Mouse (Mus musculus) erythroid progenitor cell, adult 5-6 weeks (primary cell): ENCODE measurements around the gene Nos1ap. TPM values are rescaled to one million over a fixed set of nuclear protein-coding genes. Genes with fewer than 3 reads are reported as not detected.

ENCODE experiments used
- ATAC-seq: replicated peaks from 2 replicates; pipeline ENCODE4 v1.8.0; 2016; ENCODE audit warnings: moderate number of reproducible peaks, mild to moderate bottlenecking, moderate TSS enrichment, inconsistent platforms; ENCODE audit not compliant: poor library complexity, low FRiP score, severe bottlenecking
- total RNA-seq, 2 experiments: library from RNA; stranded (forward) in 1 of 2; stranded (reverse) in 1 of 2; fragments of 150-400 nt in 1 of 2; fragments of 186-747, 209-891 nt in 1 of 2; gene quantifications; 2 replicates each; pipeline versions ENCODE4 v1.2.3 to v1.2.4; 2015 to 2017; ENCODE audit warnings: low replicate concordance in 2 of 2

Nos1ap gene
- total RNA-seq, 2 experiments from 2014 or later = 38.1 to 76.5 TPM

DNA sequence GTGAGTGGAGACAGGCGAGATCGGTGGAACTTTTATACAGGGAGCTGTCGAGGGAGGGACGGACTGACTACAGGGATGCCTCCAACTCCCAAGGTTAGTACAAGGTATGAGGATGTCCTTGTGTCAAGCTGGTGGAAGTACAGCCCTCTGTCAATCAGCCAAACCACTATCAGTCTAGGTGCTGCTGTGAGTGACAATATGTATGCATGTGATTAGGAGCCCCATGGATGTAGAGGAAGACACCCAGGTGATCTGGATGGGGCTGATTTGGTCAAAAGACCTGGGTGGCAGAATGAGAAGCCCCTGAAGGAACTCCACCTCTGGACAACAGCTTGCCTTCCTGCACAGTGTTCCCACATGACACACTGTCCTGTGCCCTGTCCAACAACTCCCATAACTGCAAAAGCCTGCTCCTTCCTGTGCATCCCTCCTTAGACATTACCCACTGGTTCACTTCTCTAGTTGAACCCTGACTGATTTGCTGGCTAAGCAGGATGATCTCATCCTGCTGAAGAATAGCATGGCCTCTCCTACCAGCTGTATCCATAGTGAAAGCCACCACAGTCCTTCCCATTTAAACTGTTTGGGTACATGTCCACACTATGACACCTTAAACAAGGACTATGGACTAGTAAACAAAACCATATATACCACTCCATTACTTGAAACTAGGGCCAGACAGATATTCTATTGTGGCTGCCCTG lies 35.3 kb downstream of the Nos1ap start:
- ATAC-seq = peak; percentile 85

GRCm38 (mm10) chr1:170550649-170551440 lies 38.8 kb downstream of the Nos1ap start:
- no peak for ATAC-seq

DNA sequence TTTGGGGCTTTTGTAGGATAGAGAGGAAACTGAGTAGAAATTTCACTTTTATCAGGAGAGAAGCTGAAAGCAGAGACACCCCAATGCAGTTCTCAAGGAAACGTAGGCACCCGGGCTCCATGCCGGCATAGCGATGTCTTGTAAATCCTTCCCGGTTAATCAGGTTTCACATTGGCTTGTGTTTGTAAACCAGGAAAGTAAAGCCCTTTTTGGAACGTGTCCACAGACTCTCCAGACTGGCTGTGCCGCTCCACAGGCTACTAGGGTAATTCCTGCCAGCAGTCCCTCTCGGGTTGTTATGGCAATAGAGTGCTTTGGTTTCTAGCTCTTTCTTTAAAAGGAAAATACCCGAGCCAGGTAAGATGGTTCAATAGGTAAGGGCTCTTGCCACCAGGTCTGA lies 40.6 kb downstream of the Nos1ap start:
- no peak for ATAC-seq

DNA sequence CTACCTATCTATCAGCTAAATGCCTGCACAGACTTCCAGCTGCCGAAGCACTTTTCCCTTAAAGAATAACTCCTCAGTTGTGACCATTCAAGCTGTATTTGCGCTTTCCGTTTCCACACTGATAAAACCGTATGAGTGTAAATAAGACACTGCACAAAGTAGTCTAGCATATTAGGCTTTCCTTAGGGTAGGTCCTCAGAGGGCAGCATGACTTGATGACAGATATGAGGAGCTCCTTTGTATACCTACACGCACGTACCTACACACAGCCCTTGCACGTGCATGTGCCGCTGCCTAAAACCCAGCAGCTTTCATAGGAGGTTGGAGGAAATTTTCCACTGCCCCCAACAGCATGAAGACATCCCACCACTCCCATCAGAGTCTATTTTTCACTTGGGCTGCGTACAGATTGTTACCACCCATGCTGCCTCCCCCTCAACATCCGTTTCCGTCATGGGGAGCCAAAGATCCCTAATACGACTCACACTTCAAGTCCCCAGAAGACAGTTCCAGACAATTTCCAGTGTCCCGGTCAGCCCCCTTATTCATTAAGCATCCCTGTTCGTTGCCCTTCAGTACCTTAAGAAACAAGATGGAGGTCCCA lies 41.4 kb downstream of the Nos1ap start:
- ATAC-seq = no peak

DNA sequence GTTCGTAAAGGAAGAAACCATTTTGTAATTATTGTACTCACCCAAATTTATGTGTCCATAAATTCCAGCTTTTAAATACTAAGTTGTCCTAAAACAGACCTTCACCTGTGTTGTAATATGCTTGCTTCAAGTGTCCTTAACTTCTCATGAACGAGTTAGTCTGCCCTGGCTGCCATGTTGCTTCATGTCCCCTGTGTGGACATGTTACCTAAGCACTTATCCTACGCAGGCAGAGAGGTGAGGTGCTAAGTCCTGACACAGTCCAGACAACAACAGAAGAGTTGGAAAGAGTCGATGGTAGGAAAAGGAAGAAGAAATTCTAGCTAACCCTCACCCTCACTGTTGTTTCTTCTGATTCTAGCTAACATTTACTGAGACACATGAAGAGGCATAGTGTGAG lies 43.4 kb downstream of the Nos1ap start:
- no peak for ATAC-seq

GRCm38 (mm10) chr1:170545286-170545685 lies 44.4 kb downstream of the Nos1ap start:
- ATAC-seq = no peak

- ATAC-seq = no peak
These were observed 50.2 kb downstream of the Nos1ap start for GRCm38 (mm10) chr1:170539507-170539906.

DNA sequence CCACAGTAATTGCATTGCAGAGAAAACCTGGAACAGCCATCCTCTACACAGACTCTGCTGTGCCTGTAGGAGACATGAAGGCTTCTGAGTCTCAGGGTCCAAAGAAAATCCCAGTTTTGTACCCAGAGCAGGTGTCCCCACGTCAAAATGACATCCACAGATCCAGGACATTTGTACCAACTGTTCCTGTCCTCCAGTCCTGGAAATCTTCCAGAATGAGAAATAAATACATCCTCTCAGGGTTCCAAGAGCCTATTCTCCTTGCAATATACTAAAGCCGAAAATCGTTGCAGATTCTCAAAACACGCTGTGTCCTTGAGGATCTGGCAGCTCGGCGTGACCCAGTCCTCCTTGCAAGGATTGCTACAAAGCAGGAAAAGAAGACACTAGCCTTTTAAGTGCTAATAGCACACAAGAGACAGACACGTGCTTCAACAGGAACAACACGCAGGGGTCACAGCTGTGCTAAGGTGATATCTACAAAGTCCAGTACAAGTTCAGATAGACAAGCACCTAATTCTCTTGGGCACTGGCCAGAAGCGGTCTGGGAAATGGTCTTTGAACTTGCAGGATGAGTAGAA lies 51.1 kb downstream of the Nos1ap start:
- no peak for ATAC-seq

GRCm38 (mm10) chr1:170536344-170536743 lies 53.3 kb downstream of the Nos1ap start:
- no peak for ATAC-seq

- ATAC-seq = no peak
These were observed 54.4 kb downstream of the Nos1ap start for GRCm38 (mm10) chr1:170535221-170535620.

DNA sequence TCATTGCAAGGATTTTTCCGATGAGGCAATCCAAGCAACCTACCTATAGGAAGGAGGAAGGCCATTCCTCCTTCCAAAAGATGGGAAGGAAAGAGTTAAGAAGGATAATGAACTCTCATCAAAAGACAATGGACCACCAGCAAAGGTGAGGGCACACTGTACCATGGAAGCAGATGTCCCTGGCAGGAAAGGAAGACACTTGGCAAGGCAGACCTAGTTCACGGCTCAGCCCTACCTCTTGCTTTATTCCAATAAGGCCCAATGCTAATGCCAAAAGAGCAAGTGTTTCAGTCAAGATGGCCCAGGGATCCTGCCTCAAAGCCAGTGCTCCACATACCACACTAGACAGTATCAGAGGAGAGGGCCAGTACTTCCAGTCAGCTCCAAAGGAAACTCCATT lies 58.4 kb downstream of the Nos1ap start:
- no peak for ATAC-seq

GRCm38 (mm10) chr1:170530456-170530855 lies 59.2 kb downstream of the Nos1ap start:
- no peak for ATAC-seq

- no peak for ATAC-seq
These were observed 66.8 kb downstream of the Nos1ap start for GRCm38 (mm10) chr1:170522891-170523290.

- no peak for ATAC-seq
These were observed 68.0 kb downstream of the Nos1ap start for GRCm38 (mm10) chr1:170521520-170522205.

GRCm38 (mm10) chr1:170520206-170520605 lies 69.5 kb downstream of the Nos1ap start:
- no peak for ATAC-seq

GRCm38 (mm10) chr1:170519631-170520030 lies 70.0 kb downstream of the Nos1ap start:
- ATAC-seq = no peak

DNA sequence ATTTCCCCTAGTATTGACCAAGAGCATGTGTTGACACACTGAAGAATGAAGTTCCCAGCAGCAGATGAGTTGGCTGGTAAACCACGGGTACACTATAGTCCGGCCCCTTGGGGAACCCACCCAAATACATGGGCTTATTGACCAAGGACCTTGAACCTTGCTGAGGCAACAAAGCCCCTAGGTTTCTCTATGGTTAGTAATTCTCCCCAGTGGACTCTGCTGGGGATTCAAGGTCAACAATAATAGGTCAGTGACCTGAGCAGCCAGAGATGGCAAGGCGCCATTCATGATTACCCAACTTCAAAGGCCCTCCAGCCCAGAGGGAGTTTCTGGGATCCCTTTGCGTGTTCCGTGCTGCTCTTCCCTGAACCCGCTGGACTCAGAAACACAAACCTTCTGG lies 73.5 kb downstream of the Nos1ap start:
- ATAC-seq = no peak

- no peak for ATAC-seq
These were observed 74.2 kb downstream of the Nos1ap start for GRCm38 (mm10) chr1:170515455-170515854.

GRCm38 (mm10) chr1:170514226-170514625 lies 75.4 kb downstream of the Nos1ap start:
- no peak for ATAC-seq
